Mouse (Mus musculus) myocyte (in vitro differentiated cells): ENCODE measurements around the gene Dtx1. TPM values are rescaled to one million over a fixed set of nuclear protein-coding genes. Genes with fewer than 3 reads are reported as not detected.

ENCODE experiments used
- H3K27me3 ChIP-seq: one replicate; pipeline ENCODE4 v1.6.1; 2011; ENCODE audit not compliant: control insufficient read depth, insufficient read depth, insufficient read length
- H3K36me3 ChIP-seq: one replicate; pipeline ENCODE4 v1.6.1; 2011; ENCODE audit not compliant: control insufficient read depth, insufficient read depth
- H3K4me2 ChIP-seq: one replicate; pipeline ENCODE4 v1.6.1; 2011; ENCODE audit warnings: low read depth, control low read depth
- H3K4me3 ChIP-seq: one replicate; pipeline ENCODE4 v1.5.1; 2011; ENCODE audit warnings: mild to moderate bottlenecking, control low read depth, moderate library complexity
- H3K79me2 ChIP-seq: one replicate; pipeline ENCODE4 v1.6.1; 2011; ENCODE audit not compliant: control insufficient read depth, insufficient read depth
- H3ac ChIP-seq: one replicate; pipeline ENCODE4 v1.6.1; 2011; ENCODE audit not compliant: control insufficient read depth, insufficient read length
- CEBPB ChIP-seq: IDR thresholded peaks from 2 replicates; pipeline ENCODE4 v1.6.1; 2011; ENCODE audit warnings: mild to moderate bottlenecking, moderate library complexity; ENCODE audit not compliant: poor library complexity, insufficient read depth, severe bottlenecking
- E2F4 ChIP-seq: IDR thresholded peaks from one replicate; pipeline ENCODE4 v1.6.1; 2011; ENCODE audit warnings: mild to moderate bottlenecking, control low read depth, moderate library complexity; ENCODE audit not compliant: insufficient read depth
- MAX ChIP-seq: IDR thresholded peaks from one replicate; pipeline ENCODE4 v1.6.1; 2011; ENCODE audit warnings: low read depth, mild to moderate bottlenecking, control low read depth
- MYOD1 ChIP-seq, 3 experiments: IDR thresholded peaks; one replicate each; pipeline ENCODE4 v1.6.1; 2011; ENCODE audit warnings: control low read depth in 2 of 3, low read depth in 2 of 3, mild to moderate bottlenecking in 2 of 3, moderate library complexity in 1 of 3; ENCODE audit not compliant: insufficient read length in 2 of 3, control insufficient read depth in 1 of 3
- MYOG ChIP-seq, 3 experiments: IDR thresholded peaks; one replicate each; pipeline ENCODE4 v1.6.1; 2011; ENCODE audit warnings: control low read depth in 2 of 3, low read depth in 2 of 3, mild to moderate bottlenecking in 2 of 3; ENCODE audit not compliant: insufficient read length in 2 of 3, control insufficient read depth in 1 of 3, insufficient read depth in 1 of 3
- POLR2A ChIP-seq: IDR thresholded peaks from one replicate; pipeline ENCODE4 v1.6.1; 2011; ENCODE audit warnings: low read depth, mild to moderate bottlenecking, control low read depth, moderate library complexity; ENCODE audit not compliant: insufficient read length
- POLR2AphosphoS2 ChIP-seq: IDR thresholded peaks from one replicate; pipeline ENCODE4 v1.6.1; 2011; ENCODE audit warnings: low read depth, control low read depth; ENCODE audit not compliant: insufficient read length
- REST ChIP-seq: IDR thresholded peaks from one replicate; pipeline ENCODE4 v1.6.1; 2011; ENCODE audit warnings: mild to moderate bottlenecking, control low read depth, moderate library complexity; ENCODE audit not compliant: insufficient read depth, insufficient read length
- SRF ChIP-seq: IDR thresholded peaks from one replicate; pipeline ENCODE4 v1.6.1; 2011; ENCODE audit warnings: low read depth; ENCODE audit not compliant: control insufficient read depth, insufficient read length
- TCF12 ChIP-seq: IDR thresholded peaks from one replicate; pipeline ENCODE4 v1.6.1; 2011; ENCODE audit warnings: mild to moderate bottlenecking, control low read depth; ENCODE audit not compliant: poor library complexity, insufficient read depth, severe bottlenecking
- TCF3 ChIP-seq: IDR thresholded peaks from one replicate; pipeline ENCODE4 v1.6.1; 2011; ENCODE audit warnings: low read depth, control low read depth; ENCODE audit not compliant: insufficient read length
- USF1 ChIP-seq: IDR thresholded peaks from one replicate; pipeline ENCODE4 v1.6.1; 2011; ENCODE audit warnings: low read depth, mild to moderate bottlenecking, control low read depth, moderate library complexity
- polyA plus RNA-seq: library from polyadenylated mRNA; unstranded; fragments of >200 nt; fragmentation: generic; extraction: Trizol; gene quantifications from one replicate; pipeline ENCODE4 v1.2.1, GENCODE M21; 2012; ENCODE audit warnings: missing spikeins

Gene Dtx1
- polyA plus RNA-seq, 1 experiment: not detected

DNA sequence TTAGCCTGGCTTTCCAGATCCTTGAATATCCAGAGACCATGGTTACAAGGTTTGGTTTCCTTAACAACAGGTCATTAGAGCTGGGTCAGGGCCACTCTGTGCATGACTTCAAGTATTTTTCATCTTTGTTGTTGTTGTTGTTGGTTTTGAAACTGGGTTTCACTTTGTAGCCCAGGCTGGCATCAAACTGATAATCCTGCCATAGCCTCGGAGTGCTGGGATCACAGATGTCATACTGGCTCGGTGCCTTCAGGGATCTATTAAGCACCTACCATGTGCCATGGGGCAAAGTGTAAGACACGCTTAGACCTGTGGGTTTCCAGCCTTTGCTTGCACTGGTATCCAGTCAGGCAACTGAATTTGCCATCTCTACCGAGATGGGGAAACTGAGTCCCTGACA lies 9.3 kb downstream of the Dtx1 start:
- no peak overlapping the region for H3ac ChIP-seq
- TF ChIP-seq USF1 (no peak), E2F4 (no peak), POLR2AphosphoS2 (no peak), TCF12 (no peak)
- H3K4me3 ChIP-seq: no peak overlapping the region
- H3K36me3 ChIP-seq: no peaks in the 10 kb centered on the region
- H3K4me2 ChIP-seq: no peak overlapping the region
- H3K27me3 ChIP-seq: peaks cover 73% of the 10 kb centered on the region
- no peaks in the 10 kb centered on the region for H3K79me2 ChIP-seq

DNA sequence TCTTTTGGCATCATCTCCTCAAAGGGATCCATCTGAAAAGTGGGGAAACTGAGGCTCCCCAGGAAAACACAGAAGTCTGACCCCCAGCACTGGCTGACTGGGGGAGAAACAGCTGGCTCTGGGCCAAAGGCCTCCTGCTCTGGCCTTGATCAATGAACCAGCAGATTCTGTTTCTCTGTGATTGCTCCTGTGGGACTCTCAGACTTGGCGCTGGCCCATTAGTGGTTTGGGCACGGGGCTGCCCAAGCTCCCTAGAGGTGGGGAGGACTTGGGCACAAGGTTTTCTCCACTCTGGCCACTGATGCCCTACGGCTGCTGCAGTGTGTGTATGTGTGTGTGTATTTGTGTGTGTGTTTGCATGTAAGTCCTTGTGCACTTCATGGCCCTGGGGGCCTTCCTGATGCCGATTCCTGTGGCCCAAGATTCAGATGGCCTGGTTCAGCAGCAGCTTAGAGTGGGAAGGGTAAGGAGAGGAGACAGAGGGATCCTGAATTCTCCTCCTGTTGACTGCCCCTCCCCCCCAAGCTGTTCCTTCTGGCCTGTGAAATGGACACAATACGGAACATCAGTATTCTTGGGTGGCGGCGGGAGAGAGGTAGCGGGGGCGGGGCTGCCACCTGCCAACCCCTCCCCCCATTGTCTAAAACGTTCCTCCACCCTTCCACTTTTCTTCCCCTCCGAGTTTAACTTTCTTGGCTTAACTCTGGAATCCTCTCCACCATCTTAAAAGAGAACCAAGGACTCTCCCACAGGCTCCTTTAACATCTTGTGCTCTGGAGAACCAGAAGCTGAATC lies 10.5 kb downstream of the Dtx1 start:
- H3ac ChIP-seq: no peak overlapping the region
- H3K79me2 ChIP-seq: no peaks in the 10 kb centered on the region
- TF ChIP-seq CEBPB (no peak), E2F4 (no peak), MAX (no peak), POLR2A (no peak), TCF3 (no peak), SRF (no peak), USF1 (no peak), TCF12 (no peak), MYOD1 (IDR thresholded peaks at IDR 0.05; ENCODE audit: control insufficient read depth in 1 of 3, insufficient read length in 2 of 3, low read depth in 2 of 3) (no peak), REST (no peak), MYOG (IDR thresholded peaks at IDR 0.05; ENCODE audit: control insufficient read depth in 1 of 3, insufficient read depth in 1 of 3, insufficient read length in 2 of 3, low read depth in 2 of 3) (no peak), POLR2AphosphoS2 (no peak)
- no peaks in the 10 kb centered on the region for H3K36me3 ChIP-seq
- H3K27me3 ChIP-seq: peaks cover 68% of the 10 kb centered on the region
- no peak overlapping the region for H3K4me3 ChIP-seq
- H3K4me2 ChIP-seq: no peak overlapping the region

DNA sequence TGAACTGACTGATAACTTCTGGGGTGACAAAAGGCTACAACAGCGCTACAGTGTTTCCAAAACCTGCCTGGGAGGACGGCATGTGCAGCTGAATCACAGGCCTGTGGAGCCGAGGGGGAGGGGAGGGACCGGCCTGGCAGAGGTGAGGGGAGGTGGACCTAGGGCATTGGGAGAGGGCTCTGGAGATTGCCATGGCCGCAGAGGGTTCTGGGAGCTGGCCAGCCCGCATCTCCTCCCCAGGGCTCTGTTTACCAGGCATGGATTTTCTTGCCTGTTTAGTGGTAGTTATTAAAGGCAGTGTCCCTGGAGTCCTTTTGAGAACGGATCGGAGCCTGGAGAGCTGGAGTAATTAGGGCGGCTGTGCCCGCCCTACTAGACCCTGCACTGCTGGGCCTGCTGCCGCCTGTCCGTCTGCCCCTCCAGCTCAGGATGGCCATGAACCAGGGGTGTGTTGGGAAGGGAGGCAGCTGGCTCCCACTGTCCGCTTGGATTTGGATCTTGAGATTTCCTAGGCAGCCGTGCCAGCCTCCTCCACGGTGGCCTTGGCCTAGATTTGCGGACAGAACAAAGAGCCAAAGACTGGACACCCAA lies 12.8 kb downstream of the Dtx1 start:
- no peaks in the 10 kb centered on the region for H3K36me3 ChIP-seq
- H3K27me3 ChIP-seq: peaks cover 66% of the 10 kb centered on the region
- H3K4me3 ChIP-seq: no peak overlapping the region
- no peaks in the 10 kb centered on the region for H3K79me2 ChIP-seq
- H3ac ChIP-seq: no peak overlapping the region
- TF ChIP-seq MYOG (IDR thresholded peaks at IDR 0.05; ENCODE audit: control insufficient read depth in 1 of 3, insufficient read depth in 1 of 3, insufficient read length in 2 of 3, low read depth in 2 of 3) (no peak), REST (no peak), POLR2A (no peak), TCF3 (no peak), POLR2AphosphoS2 (no peak), USF1 (no peak), TCF12 (no peak), E2F4 (no peak), CEBPB (no peak), MYOD1 (IDR thresholded peaks at IDR 0.05; ENCODE audit: control insufficient read depth in 1 of 3, insufficient read length in 2 of 3, low read depth in 2 of 3) (no peak), MAX (no peak), SRF (no peak)
- no peak overlapping the region for H3K4me2 ChIP-seq

DNA sequence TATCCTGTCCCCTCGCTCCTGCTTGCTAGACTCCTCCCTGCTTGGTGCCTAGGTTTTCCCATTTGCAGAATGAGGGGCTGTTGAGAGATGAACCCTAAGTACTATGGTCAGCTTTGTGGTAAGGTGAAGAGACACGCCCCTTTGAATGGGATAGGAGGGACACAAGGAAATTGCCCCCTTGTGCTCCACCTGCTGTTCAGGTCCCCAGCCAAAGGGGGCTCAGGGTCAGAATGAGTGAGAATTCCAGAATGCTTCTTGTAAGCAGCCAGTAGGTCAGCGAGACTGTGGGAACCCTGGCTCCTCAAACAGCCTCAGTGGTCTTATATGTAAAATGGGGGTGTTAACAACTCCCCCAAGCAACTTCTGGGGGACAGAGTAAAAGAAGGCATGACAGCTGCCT lies 13.5 kb downstream of the Dtx1 start:
- H3ac ChIP-seq: no peak overlapping the region
- H3K4me3 ChIP-seq: no peak overlapping the region
- no peak overlapping the region for H3K4me2 ChIP-seq
- H3K27me3 ChIP-seq: peaks cover 61% of the 10 kb centered on the region
- H3K79me2 ChIP-seq: no peaks in the 10 kb centered on the region
- no peaks in the 10 kb centered on the region for H3K36me3 ChIP-seq
- TF ChIP-seq MAX (no peak), MYOG (IDR thresholded peaks at IDR 0.05; ENCODE audit: control insufficient read depth in 1 of 3, insufficient read depth in 1 of 3, insufficient read length in 2 of 3, low read depth in 2 of 3) (no peak), MYOD1 (IDR thresholded peaks at IDR 0.05; ENCODE audit: control insufficient read depth in 1 of 3, insufficient read length in 2 of 3, low read depth in 2 of 3) (no peak), TCF3 (no peak), POLR2AphosphoS2 (no peak), POLR2A (no peak), TCF12 (no peak), SRF (no peak), REST (no peak), USF1 (no peak), CEBPB (no peak), E2F4 (no peak)
